Mouse (Mus musculus) erythroblast, embryonic 14.5 days (primary cell): ENCODE data around the gene Micu1. TPM values are rescaled to one million over a fixed set of nuclear protein-coding genes. Genes with fewer than 3 reads are reported as not detected.

Experiments used
- H3K27me3 ChIP-seq: 2 replicates; pipeline ENCODE4 v1.6.1; 2012; ENCODE audit warnings: inconsistent platforms; ENCODE audit not compliant: control insufficient read depth
- H3K36me3 ChIP-seq: 2 replicates; pipeline ENCODE4 v1.6.1; 2012; ENCODE audit warnings: mild to moderate bottlenecking, inconsistent platforms; ENCODE audit not compliant: control insufficient read depth
- H3K4me1 ChIP-seq: 2 replicates; pipeline ENCODE4 v1.6.1; 2012; ENCODE audit warnings: inconsistent platforms; ENCODE audit not compliant: control insufficient read depth
- H3K4me3 ChIP-seq: replicated peaks from 2 replicates; pipeline ENCODE3; 2012; ENCODE audit warnings: moderate library complexity, mild to moderate bottlenecking, inconsistent platforms
- H3K9me3 ChIP-seq: 2 replicates; pipeline ENCODE4 v1.6.1; 2012; ENCODE audit warnings: low read length, inconsistent platforms, mixed read lengths; ENCODE audit not compliant: control insufficient read depth
- GATA1 ChIP-seq: IDR thresholded peaks from 2 replicates; pipeline ENCODE4 v1.6.1; 2012; ENCODE audit warnings: low read length, inconsistent platforms, mixed read lengths
- TAL1 ChIP-seq: IDR thresholded peaks from 3 replicates; pipeline ENCODE4 v1.6.1; 2012; ENCODE audit warnings: low read length, inconsistent platforms, mixed read lengths
- polyA plus RNA-seq: library from polyadenylated mRNA; stranded (reverse); fragments of >175 nt; gene quantifications from 2 replicates; pipeline ENCODE4 v1.2.3, GENCODE M21; 2012

Gene Micu1
- polyA plus RNA-seq, 1 experiment, result 7.5 TPM

DNA sequence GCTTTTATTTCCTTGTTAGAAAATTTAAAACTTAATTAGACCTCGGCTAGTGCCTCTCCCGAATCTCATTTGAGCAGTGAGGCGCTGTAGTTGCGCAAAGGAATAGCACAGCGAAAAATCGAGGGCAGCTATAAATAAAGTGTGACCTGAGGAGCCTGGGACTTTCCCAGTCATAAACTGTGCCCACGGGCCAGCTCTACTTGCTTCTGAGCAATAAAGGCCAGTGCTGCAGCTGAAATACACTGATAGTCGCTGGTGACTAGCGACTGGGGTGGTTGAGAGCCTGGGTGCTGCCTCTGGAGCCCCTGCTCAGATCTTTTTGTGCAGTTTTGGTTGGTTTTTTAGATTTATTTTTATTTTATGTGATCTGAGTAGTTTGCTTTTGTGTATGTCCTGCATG, 142.4 kb downstream of the Micu1 start:
- H3K36me3 ChIP-seq, result peaks cover 10% of the 10 kb centered on the region
- H3K27me3 ChIP-seq, result no peaks in the 10 kb centered on the region

DNA sequence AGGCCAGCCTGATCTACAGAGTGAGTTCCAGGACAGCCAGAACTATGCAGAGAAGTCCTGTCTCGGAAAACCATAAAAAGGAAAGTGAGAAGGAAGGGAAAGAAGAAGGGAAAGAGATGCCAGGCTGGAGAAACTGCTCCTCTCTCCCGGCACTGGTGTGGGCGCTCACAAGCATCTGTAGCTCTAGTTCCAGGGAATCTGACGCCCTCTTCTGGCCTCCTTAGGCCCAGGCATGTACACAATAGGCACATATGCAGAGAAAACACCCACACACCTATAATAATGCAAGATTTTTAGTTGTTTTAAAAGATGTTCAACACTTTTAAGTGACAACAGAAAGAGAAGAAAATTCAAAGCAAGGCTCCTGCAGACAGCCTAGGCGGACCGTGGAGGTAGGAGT, 144.1 kb downstream of the Micu1 start:
- Histone ChIP-seq H3K9me3 (no peaks in the 10 kb centered on the region), H3K4me1 (no peaks in the 10 kb centered on the region; the same call in 1 of the 2 replicates), H3K4me3 (no peak overlapping the region), H3K27me3 (no peaks in the 10 kb centered on the region), H3K36me3 (peaks cover 6% of the 10 kb centered on the region)
- no peak for TF ChIP-seq TAL1
- no peak for TF ChIP-seq GATA1

More for the DNA sequence above, 142.4 kb downstream of the Micu1 start:
- H3K9me3 ChIP-seq, result no peaks in the 10 kb centered on the region
- H3K4me1 ChIP-seq, result peaks cover 7% of the 10 kb centered on the region
- no peak overlapping the region for H3K4me3 ChIP-seq
- TF ChIP-seq TAL1 (no peak), GATA1 (no peak)

DNA sequence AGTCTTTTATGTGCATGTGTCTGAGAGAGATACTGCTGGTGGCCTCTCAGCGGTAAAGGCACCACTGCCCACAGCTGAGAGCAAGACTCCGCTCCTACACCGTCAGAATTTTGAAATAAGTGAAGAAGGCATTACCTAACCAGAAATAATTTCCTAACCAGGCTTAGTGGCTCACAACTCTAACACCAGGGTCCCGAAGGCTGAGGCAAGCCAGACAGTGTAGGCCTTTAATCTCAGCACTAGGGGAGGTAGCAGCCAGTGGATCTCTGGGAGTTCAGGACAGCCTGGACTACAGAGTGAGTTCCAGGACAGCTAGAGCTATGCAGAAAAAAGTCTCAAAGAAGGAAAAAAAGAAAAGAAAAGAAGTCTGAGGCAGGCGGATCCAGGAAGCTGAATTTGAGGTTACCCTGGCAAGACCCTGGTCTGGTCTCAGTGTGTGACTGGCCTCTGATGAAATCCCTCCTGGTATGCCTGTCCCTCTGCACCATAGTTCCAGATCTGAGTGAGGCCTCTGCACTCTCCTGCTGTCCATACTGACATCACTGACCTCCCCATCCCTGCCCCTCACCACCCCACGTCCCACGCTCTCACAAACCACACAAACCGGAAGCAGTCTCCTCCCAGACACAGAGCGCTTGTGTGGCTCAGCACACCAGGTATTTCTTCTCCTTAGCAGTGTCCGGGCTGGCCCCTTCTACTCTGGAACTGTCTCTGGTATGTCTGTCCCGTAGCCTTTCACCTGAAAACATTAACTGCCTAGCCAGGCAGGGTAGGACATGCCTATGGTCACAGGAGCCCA, 146.0 kb downstream of the Micu1 start:
- Histone ChIP-seq H3K4me1 (no peaks in the 10 kb centered on the region; the same call in 1 of the 2 replicates), H3K27me3 (no peaks in the 10 kb centered on the region), H3K9me3 (no peaks in the 10 kb centered on the region), H3K4me3 (no peak overlapping the region), H3K36me3 (peaks cover 4% of the 10 kb centered on the region)
- TF ChIP-seq GATA1, result no peak
- TF ChIP-seq TAL1, result no peak

DNA sequence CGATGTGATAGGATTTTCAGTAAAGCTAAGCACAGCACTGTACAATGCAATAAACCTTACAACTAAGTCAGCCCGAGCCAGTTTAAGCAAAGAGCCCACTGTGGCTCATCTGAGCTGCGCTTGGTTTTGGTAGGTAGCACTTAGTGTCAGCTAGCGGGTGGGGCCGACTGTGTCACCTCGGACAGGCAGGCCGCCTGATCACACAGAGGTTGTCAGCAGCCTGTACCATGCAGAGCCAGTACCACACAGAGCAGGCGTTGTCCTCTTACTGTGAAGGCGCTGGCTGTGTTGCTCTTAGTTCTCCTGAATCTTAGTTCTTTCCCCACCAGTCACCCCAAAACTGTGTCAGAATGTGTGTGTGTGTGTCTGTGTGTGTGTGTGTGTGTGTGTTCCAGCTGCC, 146.7 kb downstream of the Micu1 start:
- Histone ChIP-seq H3K4me1 (no peaks in the 10 kb centered on the region; the same call in 1 of the 2 replicates), H3K4me3 (no peak overlapping the region), H3K27me3 (no peaks in the 10 kb centered on the region), H3K36me3 (peaks cover 4% of the 10 kb centered on the region), H3K9me3 (no peaks in the 10 kb centered on the region)
- no peak for TF ChIP-seq GATA1

DNA sequence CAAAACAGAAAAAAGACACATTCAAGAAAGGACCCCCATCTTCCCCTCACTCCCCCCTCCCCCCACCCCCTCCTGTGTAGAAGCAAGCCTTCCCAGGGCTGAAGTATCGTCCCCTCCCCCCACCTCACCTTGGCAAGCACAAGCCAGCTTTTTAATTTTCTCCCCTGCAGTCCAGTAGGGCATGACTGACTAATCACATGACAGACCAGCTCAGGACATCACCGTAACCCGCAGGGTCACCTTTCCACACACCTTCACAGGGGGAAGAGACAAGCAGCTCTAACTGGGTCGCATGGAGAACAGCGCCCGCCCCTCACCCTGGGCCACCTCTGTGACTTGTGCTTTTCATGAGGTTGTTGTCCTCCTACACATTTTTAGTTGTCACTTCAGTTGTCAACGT, 147.1 kb downstream of the Micu1 start:
- H3K4me3 ChIP-seq, result no peak overlapping the region
- TF ChIP-seq TAL1 (no peak), GATA1 (no peak)
- H3K36me3 ChIP-seq, result peaks cover 4% of the 10 kb centered on the region
- H3K9me3 ChIP-seq, result no peaks in the 10 kb centered on the region
- H3K27me3 ChIP-seq, result no peaks in the 10 kb centered on the region
- no peaks in the 10 kb centered on the region; the same call in 1 of the 2 replicates for H3K4me1 ChIP-seq

DNA sequence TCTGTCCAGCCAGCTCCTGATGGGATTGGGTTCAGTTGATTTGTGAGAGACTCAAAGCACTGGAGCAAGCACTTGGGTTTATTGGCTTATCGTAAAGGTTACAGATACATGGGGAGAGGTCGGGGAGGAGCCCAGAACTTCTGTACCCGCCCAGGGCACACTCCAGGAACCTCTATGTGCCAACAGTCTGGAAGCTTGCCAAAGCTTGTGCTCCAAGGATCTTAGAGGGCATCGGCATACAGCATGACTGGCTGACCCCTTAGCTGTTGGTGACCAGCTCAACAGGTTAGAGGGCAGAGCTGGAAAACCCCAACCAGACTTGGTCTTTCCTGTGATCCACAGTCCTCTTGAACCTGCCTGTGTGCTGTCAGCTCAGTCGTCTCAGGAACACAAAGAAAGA, 154.9 kb downstream of the Micu1 start:
- no peak overlapping the region for H3K4me3 ChIP-seq
- H3K9me3 ChIP-seq, result no peaks in the 10 kb centered on the region
- no peaks in the 10 kb centered on the region; the same call in 1 of the 2 replicates for H3K36me3 ChIP-seq
- TF ChIP-seq TAL1 (no peak), GATA1 (no peak)
- peaks cover 5% of the 10 kb centered on the region for H3K4me1 ChIP-seq
- no peaks in the 10 kb centered on the region for H3K27me3 ChIP-seq

DNA sequence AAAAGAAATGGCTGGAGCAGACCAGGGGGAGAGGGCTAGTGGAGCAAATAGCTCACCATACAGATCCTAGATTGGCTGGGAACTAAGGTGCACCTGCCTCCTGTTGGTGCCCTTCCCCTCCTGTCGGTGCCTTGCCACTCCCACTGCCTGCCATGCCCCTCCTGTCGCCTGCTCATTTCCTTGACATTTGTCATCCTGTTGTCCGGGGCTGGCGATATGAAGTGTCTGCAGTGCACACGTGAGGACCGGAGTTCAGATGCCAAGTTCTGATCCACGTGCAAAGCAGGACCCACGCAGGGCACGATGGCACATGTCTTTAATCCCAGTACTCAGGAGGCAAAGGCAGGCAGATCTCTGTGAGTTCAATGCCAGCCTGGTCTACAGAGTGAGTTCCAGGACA, 158.4 kb downstream of the Micu1 start:
- TF ChIP-seq GATA1 (no peak), TAL1 (no peak)
- Histone ChIP-seq H3K27me3 (no peaks in the 10 kb centered on the region), H3K4me3 (no peak overlapping the region), H3K9me3 (no peaks in the 10 kb centered on the region), H3K4me1 (peaks cover 15% of the 10 kb centered on the region), H3K36me3 (peaks cover 28% of the 10 kb centered on the region)

DNA sequence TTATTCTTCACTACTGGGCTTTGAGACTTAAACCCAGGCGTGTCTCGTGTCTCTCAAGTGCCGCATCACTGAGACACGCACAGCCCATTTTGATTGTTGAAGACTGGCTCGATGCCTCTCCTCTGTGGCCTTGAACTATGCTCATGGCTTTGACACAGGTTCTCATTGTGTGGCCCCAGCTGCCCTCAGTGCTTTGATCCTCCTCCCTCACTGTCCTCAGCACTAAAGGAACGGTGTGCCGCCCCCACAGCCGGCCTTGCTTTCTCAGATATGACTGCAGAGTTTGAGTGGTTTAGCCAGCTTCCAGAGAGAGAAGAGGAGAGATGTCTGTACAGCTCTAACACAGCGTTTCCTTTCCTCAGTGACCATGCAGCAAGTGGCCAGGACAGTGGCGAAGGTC, 158.9 kb downstream of the Micu1 start:
- no peaks in the 10 kb centered on the region for H3K27me3 ChIP-seq

DNA sequence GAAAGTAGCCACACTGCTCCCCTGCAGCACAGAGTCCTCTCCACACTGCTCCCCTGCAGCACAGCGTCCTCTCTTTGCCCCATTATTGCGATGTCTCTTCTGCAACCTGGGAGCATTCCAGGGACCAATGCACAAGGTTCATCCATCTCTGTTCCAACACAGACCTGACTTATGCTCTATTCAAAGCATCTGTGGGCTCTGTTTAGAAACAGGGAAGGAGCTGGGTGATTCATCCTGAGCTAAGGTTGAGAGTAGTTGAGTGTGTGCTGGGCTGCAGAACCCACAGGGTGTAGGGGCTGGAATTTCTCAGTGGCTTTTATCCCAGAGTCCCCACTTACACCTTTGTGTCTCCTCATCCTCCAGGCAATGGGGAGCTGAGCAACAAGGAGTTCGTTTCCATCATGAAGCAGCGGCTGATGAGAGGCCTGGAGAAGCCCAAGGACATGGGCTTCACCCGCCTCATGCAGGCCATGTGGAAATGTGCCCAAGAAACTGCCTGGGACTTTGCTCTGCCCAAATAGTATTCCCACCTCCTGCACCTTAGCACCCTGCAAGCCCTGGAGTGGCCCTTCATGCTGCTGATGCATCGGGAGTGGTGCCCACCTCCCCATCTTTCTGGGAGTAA, 160.7 kb downstream of the Micu1 start:
- Histone ChIP-seq H3K9me3 (no peaks in the 10 kb centered on the region), H3K4me3 (no peak overlapping the region), H3K27me3 (no peaks in the 10 kb centered on the region), H3K36me3 (peaks cover 31% of the 10 kb centered on the region), H3K4me1 (peaks cover 10% of the 10 kb centered on the region)
- no peak for TF ChIP-seq GATA1

More for the DNA sequence above, 158.9 kb downstream of the Micu1 start:
- no peak for TF ChIP-seq GATA1
- no peak for TF ChIP-seq TAL1
- H3K4me3 ChIP-seq, result no peak overlapping the region
- H3K4me1 ChIP-seq, result peaks cover 15% of the 10 kb centered on the region
- H3K9me3 ChIP-seq, result no peaks in the 10 kb centered on the region
- peaks cover 28% of the 10 kb centered on the region for H3K36me3 ChIP-seq
